Mouse (Mus musculus): ENCODE data around the gene Dhrs2.

DNA sequence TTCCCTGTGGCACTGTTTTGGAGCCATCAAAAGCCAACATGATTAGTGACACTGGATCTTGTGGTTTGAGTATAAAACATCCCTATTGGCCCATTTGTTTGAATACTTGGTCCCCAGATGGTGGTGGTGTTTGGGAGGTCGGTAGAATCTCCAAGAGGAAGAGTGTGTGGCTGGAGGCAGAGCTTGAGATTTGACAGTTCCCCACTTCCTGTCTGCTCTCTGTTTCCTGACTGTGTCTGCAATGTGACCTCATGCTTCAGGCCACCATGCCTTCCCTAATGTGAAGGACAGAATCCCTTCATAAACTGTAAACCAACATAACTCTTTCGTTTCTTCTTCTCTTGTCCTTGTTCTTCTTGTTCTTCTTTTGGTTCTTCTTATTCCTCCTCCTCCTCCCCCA, 24.7 kb upstream of the Dhrs2 start:
- TF ChIP-seq USF2 (IDR thresholded peaks at IDR 0.05; ENCODE audit: borderline replicate concordance in 1 of 2, insufficient read depth in 1 of 2, low read depth in 1 of 2, low read length in 2 of 2), result no peak
- TF ChIP-seq RCOR1 (IDR thresholded peaks at IDR 0.05; ENCODE audit: low read depth, low read length), result no peak
- TF ChIP-seq CTCF (IDR thresholded peaks at IDR 0.05 in 2 of 3, conservative IDR thresholded peaks at IDR 0.05 in 1 of 3; ENCODE audit: control insufficient read depth in 1 of 3, insufficient read depth in 1 of 3, low read depth in 2 of 3, low read length in 3 of 3, poor library complexity in 1 of 3, severe bottlenecking in 1 of 3), result no peak
- no peak for TF ChIP-seq POLR2A (IDR thresholded peaks at IDR 0.05; ENCODE audit: control insufficient read depth in 1 of 2, insufficient read depth in 1 of 2, low read depth in 1 of 2, low read length in 2 of 2, poor library complexity in 1 of 2)
- no peak for TF ChIP-seq SIN3A (IDR thresholded peaks at IDR 0.05; ENCODE audit: low read length)
- TF ChIP-seq KAT2A (conservative IDR thresholded peaks at IDR 0.05; ENCODE audit: low read depth, low read length), result no peak
- no peak for TF ChIP-seq ZNF384 (IDR thresholded peaks at IDR 0.05; ENCODE audit: low read depth, low read length)
- no peak for TF ChIP-seq TCF12 (IDR thresholded peaks at IDR 0.05; ENCODE audit: low read depth, low read length)
- TF ChIP-seq SMC3 (IDR thresholded peaks at IDR 0.05; ENCODE audit: low read depth, low read length), result no peak
- TF ChIP-seq CHD2 (IDR thresholded peaks at IDR 0.05; ENCODE audit: low read length), result no peak
- no peak for TF ChIP-seq POLR2AphosphoS2 (IDR thresholded peaks at IDR 0.05; ENCODE audit: low read length)

Data from MEL (cell line).